Mouse (Mus musculus) v-Abl transformed pro-B cells (cell line): ENCODE results near the gene Zfp664.

Experiments used
- in situ Hi-C, 2 experiments: fragments of 400-800 bp; cut with MboI; formaldehyde crosslinking; loops; one replicate each; pipeline ENCODE4 v1.15.1; 2025; ENCODE audit not compliant: unreplicated experiment in 2 of 2

Zfp664 gene

DNA sequence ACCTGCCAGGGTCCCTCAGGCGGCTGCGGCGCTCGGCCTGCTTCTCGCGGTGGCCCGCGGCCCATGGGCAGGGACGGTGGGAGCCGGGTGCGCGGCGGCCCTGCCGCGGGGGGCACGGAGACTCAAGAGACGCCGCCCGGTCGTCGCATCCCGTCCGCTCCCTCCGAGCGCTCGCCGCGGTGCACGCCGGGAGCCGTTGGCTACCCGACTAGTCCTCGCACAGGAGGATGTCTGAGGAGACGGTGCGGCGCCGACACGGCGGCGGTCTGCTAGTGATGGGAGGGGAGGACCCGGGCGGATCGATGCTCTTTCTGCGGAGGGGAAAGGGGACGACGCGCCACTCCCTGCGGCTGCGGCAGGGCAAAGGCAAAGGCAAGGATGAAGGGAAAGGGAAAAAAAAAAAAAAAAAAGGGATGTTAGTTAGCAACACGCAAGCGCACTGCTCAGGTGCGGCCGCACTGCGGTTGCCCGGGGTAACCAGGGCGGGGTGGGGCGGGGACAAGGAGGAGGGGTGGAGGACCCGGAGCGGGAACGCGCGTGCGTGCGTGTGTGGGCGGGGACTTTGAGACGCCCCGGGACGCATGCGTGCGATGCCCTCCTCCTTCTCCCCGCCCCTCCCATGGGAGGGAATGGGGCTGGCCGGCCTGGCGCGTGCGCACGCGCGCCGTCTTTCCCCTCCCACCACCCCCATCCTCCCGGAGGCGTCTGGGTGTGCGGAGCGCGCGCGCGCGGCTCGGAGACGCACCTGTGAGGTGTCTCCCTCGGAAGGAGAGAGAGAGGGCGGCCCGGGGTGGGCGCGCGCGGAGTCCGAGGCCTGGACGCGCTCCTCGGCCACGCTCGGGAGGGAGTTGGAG lies at the start of gene Zfp664, which contains the start of gene Ccdc92:
Zfp664 (plus strand) TSS at position 679 of the 854 bp plus-strand sequence.
Ccdc92 (minus strand) TSS at position 412 of the 854 bp plus-strand sequence.
- in situ Hi-C loops: loop anchor here in 1 of 2 experiments (25.0 kb wide), 1 partner anchor 850 kb away; no protein-coding TSS in a partner anchor

DNA sequence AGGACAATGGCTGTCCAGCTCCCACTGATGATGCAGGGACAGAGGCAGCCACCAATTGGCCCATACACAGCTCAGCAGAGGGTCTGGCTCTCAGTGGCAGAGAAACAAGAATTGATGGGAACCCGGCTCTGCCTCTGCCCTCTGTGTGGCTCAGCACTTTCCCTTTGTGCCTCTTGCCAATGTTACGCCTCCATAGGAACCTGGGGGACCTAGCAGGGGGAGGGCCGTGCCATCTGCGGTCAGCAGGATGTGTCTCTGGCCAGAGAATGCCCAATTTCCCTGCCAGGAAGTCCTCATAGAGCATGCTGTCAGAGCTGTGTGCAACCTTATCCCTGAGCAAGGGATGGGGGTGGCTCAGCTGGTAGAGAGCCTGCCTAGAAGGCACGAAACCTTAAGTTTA lies 47.7 kb upstream of the Zfp664 start:
- in situ Hi-C loops: no loop called here

DNA sequence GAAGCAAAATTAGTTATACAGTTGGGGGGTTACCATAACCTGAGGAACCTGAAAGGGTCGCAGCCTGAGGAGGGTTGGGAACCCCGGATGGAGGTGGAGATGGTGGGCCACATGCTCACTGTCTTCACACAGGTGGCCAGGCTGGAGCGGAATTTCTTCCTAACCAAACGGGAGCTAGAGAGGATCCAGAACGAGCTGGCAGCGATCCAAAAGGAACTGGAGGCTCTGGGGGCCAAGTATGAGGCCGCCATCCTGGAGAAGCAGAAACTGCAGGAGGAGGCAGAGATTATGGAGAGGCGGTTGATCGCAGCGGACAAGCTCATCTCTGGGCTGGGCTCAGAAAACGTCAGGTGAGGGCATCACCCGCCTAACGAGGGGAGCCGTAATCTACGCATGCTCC lies 45.4 kb upstream of the Zfp664 start:
- in situ Hi-C loops: no loop called here

DNA sequence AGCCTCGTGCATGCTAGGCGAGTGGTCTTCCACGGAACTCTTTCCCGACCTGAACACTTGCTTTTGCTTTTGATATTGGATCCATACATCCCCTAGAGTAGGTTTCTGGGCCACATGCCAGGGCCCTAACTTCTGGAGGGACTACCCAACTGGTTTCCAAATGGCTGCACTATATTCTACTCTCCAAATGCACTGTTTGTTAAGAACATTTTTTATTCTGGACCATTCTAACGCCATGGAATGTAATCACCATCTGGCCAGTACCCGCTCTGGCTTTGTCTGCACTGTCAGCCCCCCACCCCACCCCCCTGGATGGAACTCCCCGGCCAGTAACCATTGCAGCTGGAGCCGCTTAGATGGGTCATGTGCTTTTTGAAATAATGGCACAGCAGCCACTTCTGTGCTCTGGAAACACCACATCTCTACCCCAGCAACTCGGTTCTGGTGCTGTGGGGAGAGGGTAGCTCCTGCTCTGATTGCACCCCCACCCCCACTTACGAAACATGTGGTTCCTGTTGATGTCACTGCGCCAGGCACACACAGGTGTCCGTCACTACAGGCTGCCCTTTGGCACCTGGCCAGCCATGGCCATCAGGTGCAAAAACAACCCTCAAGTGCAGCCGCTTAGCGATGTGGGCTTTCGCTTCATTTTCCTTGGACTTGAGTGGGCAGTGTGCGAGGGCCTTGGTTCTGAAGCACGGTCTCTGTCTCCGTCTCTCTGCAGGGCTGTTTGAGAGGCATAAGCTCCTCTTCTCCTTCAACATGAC lies 40.2 kb upstream of the Zfp664 start:
- in situ Hi-C loops: no loop called here

DNA sequence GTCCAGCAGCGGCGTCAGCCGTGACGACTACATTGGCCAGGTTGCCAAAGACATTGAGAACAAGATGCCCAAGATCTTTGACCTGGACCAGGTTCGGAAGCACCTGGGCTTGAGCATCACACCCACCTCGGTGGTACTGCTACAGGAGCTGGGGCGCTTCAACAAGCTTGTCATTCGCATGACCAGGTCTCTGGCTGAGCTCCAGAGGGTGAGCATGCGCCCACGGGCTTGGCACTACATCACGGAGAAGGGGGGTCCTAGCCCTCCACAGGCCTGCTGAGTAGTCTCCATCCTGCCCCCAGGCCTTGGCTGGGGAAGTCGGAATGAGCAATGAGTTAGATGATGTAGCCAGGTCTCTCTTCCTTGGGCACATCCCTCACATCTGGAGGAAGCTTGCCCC lies 32.2 kb upstream of the Zfp664 start:
- in situ Hi-C loops: no loop called here

DNA sequence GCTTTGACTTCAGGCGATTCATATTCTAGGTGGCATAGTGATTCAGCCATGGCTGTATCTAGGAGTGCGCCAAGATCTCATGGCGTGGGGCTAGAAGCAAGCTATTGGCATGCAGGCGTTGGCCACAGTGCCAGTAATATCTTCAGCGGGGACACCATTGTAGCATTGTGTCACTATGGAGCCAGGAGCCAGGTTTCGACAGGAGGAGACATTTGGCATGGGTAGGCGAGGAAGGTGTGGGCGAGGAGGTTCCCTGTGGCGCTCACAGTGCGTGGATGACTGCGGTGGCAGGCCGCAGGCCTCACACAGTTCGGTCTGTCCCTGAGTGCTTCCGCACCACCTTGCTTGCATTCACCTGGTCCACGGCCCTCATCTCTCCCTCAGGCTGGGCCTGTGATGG lies 27.3 kb upstream of the Zfp664 start:
- in situ Hi-C loops: no loop called here

DNA sequence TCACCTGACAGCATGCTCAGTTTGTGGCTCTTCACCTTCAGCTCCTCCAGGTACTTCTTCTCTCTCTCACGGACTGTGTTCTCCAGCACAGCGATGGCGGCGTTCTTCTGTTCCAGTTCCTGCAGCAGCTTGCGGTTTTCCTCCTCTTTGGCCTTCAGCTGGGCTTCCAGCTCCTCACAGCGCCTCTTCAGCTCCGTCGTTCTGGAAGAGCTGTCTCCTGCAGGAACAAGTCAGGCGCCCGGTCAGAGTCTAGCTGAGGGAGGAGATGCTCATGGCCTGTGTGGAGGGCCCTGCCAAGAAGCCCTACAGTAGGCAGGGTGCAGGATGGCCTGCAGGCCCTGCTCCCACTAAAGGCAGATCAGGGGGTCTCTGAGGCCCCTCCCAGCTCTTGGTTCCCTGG lies 26.4 kb upstream of the Zfp664 start:
- in situ Hi-C loops: no loop called here

DNA sequence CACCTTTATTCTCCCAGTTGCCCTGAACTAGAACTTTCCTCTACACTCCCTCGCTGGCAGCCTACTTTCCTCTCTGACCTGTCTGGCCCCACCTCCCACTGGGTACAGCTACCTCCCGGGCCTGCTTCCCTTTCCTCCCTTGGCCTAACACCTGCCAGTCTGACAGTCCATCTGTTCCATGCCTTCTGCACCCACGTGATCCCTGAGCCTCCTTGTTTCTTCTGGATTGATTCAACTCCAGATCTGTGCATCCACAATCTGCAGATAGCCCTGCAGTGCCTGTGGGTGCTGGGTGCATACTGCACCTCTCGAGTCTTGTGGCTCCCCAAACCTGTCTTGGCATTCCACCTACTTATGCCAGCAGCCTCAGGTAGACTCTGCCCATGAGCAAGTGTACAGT lies 25.9 kb upstream of the Zfp664 start:
- in situ Hi-C loops: no loop called here

DNA sequence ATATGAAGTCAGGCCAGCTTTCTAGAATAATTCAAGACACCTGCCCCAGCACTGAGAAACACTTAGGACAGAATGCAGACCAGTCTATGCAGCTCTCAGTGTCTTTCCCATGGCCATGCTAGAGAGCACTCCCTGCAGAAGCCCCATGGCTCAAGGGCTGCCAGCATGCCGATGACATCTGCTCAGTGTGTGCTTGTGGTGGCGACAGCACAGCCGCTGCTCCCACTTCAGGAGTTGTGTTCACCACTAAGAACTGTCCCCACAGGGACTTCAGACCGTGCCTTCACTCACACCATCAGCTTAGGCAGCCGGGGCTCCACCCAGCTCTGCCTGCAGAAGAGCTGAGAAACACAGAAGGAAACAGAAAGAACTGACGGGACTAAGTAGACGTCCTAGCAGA lies 22.3 kb upstream of the Zfp664 start:
- in situ Hi-C loops: no loop called here

DNA sequence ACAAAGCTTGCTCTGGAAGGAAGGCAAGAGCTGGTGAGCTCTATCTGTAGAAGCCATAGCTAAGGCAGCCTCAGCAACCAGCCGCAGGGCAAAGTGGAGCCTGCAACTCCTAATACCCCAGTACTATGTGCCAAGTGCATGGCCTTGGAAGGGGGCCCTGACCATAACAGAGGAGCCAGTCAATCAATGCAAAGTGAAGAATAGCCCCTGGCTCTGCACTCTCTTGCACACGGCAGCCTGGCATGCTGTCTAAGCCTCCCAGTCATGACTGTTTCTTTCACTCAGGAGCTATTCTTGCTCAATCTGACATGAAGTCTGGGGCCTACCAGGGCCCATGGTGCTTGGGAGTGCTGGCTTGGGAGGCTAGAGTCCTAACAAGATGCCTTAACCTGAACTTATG lies 21.8 kb upstream of the Zfp664 start:
- in situ Hi-C loops: no loop called here

DNA sequence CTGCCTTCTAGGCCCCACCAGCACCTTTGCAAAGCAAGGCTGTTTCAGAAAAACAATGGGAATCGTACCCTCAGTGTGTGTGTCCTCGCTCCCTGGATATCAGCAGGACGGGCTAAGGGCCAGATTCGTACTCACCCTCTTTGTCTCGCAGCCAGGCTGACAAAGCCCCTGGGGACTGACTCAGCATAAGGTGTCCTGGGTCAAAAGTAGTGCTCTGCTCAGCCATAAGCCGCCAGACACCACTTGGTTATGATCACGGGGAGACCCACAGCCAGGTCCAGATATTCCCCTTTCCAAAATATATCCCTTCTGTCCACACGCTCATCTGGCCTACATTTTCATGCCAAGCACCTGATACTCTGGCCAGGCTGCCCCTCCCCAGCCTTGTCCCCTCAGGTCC lies 19.1 kb upstream of the Zfp664 start:
- in situ Hi-C loops: no loop called here

DNA sequence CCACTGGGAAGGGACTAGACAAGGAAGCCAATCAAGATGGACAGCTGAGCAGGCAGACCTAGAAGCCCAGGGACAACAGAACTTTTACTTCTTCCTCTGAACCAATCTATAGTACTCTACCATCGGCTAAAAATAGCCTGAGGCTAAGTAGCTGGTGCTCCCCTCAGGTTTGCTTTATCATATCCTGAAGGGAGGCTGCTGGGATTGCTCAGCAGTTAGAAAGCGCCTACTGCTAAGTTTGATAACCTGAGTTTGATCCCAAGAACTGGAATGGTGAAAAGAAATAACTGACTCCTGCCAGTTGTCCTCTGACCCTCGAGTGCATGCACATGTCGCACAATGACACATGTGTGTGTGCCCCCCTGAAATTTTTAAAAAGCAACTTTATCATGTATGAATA lies 17.6 kb upstream of the Zfp664 start:
- in situ Hi-C loops: no loop called here

DNA sequence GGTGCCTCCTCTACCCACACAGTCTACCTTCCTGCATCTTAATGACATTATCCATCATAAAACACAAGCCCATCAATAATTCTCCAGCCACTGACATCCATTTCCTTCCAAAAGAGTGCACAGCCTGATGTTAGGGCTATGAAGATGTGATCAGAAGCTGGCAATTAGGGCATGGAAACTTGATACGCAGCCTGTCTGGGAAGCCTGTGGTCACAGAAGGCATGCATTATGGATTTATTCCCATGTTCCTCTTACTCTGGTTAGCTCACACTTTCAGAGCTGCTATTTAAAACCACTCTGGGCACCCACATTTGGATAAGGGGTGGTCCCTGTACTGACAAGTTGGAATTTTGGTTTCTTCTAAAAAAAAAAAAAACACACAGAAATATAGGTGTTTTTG lies 15.5 kb upstream of the Zfp664 start:
- in situ Hi-C loops: no loop called here

DNA sequence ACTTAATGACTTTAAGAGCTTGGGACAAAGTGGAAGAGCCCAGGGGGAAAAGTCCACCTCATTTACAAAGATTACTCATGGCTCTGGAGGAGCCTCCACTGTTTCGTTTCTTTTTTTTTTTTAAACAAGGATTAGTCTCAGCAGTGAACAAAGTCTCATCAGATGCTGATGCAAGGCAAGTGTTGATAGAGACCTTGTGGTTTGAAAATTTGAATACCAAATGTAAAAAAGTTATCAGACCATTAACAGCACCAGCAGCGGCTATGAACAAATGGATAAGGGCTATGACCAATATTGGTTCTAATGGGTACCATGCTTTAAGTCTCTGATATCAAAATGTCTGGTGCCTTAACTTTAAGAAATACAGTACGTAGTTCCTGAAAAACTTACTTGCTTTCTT lies 13.5 kb upstream of the Zfp664 start:
- in situ Hi-C loops: no loop called here

DNA sequence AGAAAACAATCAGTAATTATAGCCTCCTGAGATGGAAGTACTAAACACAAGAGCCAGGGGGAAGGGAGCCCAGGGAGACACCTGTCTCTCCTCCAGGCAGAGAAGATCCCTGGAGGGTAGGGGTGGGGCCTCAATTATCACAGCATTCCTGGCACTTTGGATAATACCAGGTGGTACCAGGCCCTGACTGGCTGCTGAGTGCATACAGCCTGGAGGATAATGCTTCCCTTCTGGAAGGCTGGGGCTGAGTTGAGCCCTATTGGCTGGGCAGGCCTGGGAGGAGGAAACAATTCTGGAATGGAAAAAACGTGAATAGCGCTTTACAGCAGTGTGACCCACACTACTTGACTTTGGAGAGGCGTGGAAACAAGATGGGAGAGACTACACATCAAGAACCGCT lies 10.9 kb upstream of the Zfp664 start:
- in situ Hi-C loops: loop anchor here in 1 of 2 experiments (25.0 kb wide), 1 partner anchor 839 kb away; no protein-coding TSS in a partner anchor

DNA sequence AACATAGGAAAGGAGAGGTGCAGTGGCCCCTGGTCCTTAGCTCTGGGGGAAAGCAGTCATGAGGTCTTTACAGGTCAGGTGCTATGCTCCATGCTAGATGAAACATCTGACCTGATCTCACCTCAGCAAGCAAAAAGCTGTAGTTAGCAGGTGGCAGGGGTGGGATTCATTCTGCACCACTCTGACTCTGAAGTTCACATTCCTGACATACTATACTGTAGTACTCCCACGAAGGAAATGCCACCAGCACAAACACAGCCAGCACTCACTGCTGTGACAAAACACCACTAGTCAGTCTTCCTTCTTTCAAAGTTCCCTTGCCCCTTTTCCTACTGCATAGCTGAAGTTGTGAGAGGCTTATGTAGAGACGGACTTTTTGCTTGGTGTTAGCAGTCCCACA lies 10.2 kb upstream of the Zfp664 start:
- in situ Hi-C loops: loop anchor here in 1 of 2 experiments (25.0 kb wide), 1 partner anchor 840 kb away; no protein-coding TSS in a partner anchor

DNA sequence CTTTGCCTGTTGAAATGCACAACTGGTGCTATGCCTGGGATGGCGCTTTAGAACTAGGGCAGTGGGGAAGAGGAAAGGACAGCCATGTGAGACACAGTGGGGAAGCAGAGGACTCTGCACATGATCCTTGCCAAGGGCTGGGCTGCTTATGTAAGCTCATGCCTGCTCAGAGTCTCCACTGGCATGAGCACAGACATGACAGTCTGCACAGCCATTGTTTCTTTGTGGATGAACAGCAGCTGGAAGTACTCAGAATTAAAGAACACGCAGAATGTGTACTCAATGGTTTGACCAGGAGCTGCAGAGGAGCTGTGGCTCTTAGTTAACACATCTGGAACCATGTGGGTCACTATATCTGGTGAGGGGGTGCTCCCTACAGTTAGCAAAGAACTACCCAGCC lies 9.4 kb upstream of the Zfp664 start:
- in situ Hi-C loops: loop anchor here in 1 of 2 experiments (25.0 kb wide), 1 partner anchor 841 kb away; no protein-coding TSS in a partner anchor

DNA sequence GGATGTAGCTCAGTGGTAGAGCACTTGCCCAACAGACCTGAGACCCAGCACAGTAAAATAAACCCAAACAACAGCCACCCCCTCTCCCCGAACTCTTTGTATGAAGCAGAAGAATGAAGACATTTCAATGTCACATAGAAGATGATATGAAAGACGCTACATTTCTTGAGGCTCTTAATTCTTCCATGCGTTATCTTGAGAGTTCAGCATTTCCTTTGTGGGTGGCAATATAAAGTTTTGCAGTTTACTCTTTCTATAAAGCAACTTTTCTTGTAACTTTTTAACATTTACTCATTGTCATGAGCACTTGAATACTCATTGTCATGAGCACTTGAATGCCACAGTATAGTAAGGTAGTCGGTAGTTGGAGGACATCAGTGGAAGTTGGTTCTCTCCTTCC lies 8.3 kb upstream of the Zfp664 start:
- in situ Hi-C loops: loop anchor here in 1 of 2 experiments (25.0 kb wide), 1 partner anchor 842 kb away; no protein-coding TSS in a partner anchor

DNA sequence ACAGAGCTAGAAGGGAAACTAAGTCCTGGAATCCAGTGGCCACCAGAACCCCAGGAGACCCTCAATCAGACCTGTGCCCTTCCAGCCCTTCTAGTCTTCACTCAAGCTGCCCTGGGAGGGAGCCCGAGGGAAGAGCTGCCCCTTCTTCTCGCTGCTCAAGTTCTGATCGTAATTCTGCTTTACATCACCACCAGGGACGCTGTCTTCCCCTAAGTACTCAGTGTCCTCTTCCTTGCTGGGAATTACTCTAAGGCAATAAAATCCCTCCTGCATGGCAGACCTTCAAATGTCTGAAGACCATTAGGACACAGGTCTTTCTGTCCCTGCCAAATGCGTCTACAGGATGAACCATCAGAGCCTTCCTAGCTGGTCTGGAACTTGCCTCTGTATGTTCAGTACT lies 2.5 kb upstream of the Zfp664 start:
- in situ Hi-C loops: loop anchor here in 1 of 2 experiments (25.0 kb wide), 1 partner anchor 848 kb away; no protein-coding TSS in a partner anchor

DNA sequence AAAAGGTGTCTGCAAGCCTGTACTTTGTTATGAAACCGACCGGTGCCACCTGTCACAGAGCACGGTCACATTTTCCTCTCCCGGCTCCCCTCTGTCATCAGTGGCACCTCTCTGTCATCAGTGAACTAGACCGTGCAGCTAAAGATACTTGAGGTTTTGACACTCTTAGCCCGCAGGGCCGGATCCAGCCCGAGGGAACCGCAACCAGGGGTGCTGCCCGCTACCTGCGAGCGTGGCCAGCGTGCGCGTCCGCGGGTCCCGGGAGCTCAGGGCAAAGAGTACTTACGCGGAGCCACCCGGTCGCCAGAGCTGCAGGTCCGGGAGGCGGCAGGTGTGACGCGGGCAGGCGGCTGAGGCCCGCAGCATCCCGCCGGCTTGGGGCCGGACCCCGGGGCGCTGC lies 1.0 kb upstream of the Zfp664 start:
- in situ Hi-C loops: loop anchor here in 1 of 2 experiments (25.0 kb wide), 1 partner anchor 849 kb away; no protein-coding TSS in a partner anchor
